Mouse (Mus musculus): Measurements from ENCODE around the gene Sirt4. TPM values are rescaled to one million over a fixed set of nuclear protein-coding genes. Genes with fewer than 3 reads are reported as not detected.
A peak's percentile ranks its signal among the peaks of the same experiment; 100 is the strongest.

The Sirt4 gene
- polyA plus RNA-seq, 1 experiment: 34.6 TPM

DNA sequence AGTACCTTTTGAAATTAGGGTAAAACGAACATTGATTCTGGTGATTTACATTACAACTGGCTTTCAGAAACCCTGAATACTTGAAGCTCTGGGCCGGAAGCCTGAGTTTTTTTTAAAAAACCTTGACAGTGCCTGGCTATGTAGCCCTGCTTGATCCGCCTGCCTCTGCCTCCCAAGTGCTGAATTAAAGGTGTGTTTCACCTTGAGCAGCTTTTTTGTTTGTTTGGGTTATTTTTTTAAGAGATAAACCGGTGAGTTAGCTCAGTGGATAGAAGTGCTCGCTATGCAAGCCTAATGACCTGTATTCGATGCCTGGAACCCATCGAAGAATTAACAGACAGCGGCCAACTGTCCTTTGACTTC is 6.1 kb upstream of the Sirt4 start:
- Histone ChIP-seq H3K4me3 (ENCODE audit: control insufficient read depth, low read depth, low read length) (no peak overlapping the region), H3K27ac (ENCODE audit: control insufficient read depth, insufficient read depth, low read depth, low read length) (no peak overlapping the region), H3K4me1 (ENCODE audit: control insufficient read depth, insufficient read depth, low read length) (peaks cover 14% of the 10 kb centered on the region), H3K36me3 (ENCODE audit: control insufficient read depth, insufficient read depth, low read length) (no peaks in the 10 kb centered on the region), H3K27me3 (ENCODE audit: control insufficient read depth, insufficient read depth, low read length) (no peaks in the 10 kb centered on the region)
- no peak for TF ChIP-seq POLR2A (IDR thresholded peaks at IDR 0.05; ENCODE audit: control insufficient read depth, low read depth, low read length)
- no peak for TF ChIP-seq CTCF (IDR thresholded peaks at IDR 0.05; ENCODE audit: control insufficient read depth, insufficient read depth, insufficient replicate concordance, low read depth, low read length)

- Histone ChIP-seq H3K27me3 (ENCODE audit: control insufficient read depth, insufficient read depth, low read length) (no peaks in the 10 kb centered on the region), H3K4me1 (ENCODE audit: control insufficient read depth, insufficient read depth, low read length) (peaks cover 14% of the 10 kb centered on the region), H3K36me3 (ENCODE audit: control insufficient read depth, insufficient read depth, low read length) (no peaks in the 10 kb centered on the region), H3K4me3 (ENCODE audit: control insufficient read depth, low read depth, low read length) (peak overlapping the region; percentile 91), H3K27ac (ENCODE audit: control insufficient read depth, insufficient read depth, low read depth, low read length) (peak overlapping the region; percentile 100)
- peak; percentile 98 for TF ChIP-seq POLR2A (IDR thresholded peaks at IDR 0.05; ENCODE audit: control insufficient read depth, low read depth, low read length)
- TF ChIP-seq CTCF (IDR thresholded peaks at IDR 0.05; ENCODE audit: control insufficient read depth, insufficient read depth, insufficient replicate concordance, low read depth, low read length): no peak; the same call in 1 of the 2 replicates
Observed at GRCm38 (mm10) chr5:115489699-115490637, 5.4 kb upstream of the Sirt4 start.

GRCm38 (mm10) chr5:115488841-115489698 is 4.5 kb upstream of the Sirt4 start:
- H3K27me3 ChIP-seq (ENCODE audit: control insufficient read depth, insufficient read depth, low read length): no peaks in the 10 kb centered on the region
- peaks cover 17% of the 10 kb centered on the region for H3K4me1 ChIP-seq (ENCODE audit: control insufficient read depth, insufficient read depth, low read length)

DNA sequence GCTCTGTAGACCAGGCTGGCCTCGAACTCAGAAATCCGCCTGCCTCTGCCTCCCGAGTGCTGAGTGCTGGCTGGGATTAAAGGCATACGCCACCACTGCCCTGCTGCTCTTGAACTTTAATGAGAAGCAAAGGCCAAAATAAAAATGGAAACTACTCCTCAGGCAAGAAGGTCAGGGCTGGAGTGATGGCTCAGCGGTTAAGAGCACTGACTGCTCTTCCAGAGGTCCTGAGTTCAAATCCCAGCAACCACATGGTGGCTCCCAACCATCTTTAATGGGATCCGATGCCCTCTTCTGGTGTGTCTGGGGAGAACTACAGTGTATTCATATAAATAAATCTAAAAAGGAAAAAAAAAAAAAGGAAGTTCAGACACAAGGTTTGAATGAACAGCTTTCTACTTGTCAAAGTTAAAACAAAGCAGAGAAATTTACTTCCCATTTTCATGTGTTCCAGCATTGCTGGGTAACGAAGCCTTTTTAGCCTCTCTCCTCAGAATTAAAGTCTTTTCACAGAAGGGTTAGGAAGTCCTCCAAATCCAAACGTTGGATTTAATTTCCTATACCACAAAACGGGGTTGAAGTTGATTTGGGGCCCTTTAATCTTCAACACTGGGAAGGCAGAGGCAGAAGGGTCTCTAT is 3.5 kb upstream of the Sirt4 start:
- H3K27ac ChIP-seq (ENCODE audit: control insufficient read depth, insufficient read depth, low read depth, low read length): peak overlapping the region; percentile 92; the same call in 1 of the 2 replicates
- H3K4me3 ChIP-seq (ENCODE audit: control insufficient read depth, low read depth, low read length): peak overlapping the region; percentile 72
- no peak for TF ChIP-seq CTCF (IDR thresholded peaks at IDR 0.05; ENCODE audit: control insufficient read depth, insufficient read depth, insufficient replicate concordance, low read depth, low read length)
- H3K4me1 ChIP-seq (ENCODE audit: control insufficient read depth, insufficient read depth, low read length): peaks cover 17% of the 10 kb centered on the region
- H3K36me3 ChIP-seq (ENCODE audit: control insufficient read depth, insufficient read depth, low read length): no peaks in the 10 kb centered on the region
- peaks cover 3% of the 10 kb centered on the region; the same call in 1 of the 2 replicates for H3K27me3 ChIP-seq (ENCODE audit: control insufficient read depth, insufficient read depth, low read length)

More at GRCm38 (mm10) chr5:115488841-115489698, 4.5 kb upstream of the Sirt4 start:
- peak; percentile 99 for TF ChIP-seq POLR2A (IDR thresholded peaks at IDR 0.05; ENCODE audit: control insufficient read depth, low read depth, low read length)
- TF ChIP-seq CTCF (IDR thresholded peaks at IDR 0.05; ENCODE audit: control insufficient read depth, insufficient read depth, insufficient replicate concordance, low read depth, low read length): no peak
- Histone ChIP-seq H3K4me3 (ENCODE audit: control insufficient read depth, low read depth, low read length) (peak overlapping the region; percentile 91), H3K36me3 (ENCODE audit: control insufficient read depth, insufficient read depth, low read length) (no peaks in the 10 kb centered on the region), H3K27ac (ENCODE audit: control insufficient read depth, insufficient read depth, low read depth, low read length) (peak overlapping the region; percentile 100)

DNA sequence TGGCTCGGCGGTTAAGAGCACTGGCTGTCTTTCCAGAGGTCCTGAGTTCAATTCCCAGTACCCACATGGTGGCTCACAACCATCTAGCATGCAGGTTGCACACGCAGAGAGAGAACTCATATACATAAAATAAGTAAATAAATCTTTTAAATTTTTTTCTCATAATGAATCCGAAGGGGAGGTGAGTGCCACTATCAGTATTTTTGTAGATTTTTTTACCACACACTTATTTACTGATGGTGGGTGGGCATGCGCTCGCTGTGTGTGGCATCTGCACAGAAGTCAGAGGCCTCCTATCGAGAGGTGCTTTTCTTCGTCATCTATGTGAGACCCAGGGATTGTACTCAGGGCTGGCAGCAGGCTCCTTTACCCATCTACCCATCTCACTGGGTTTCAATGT is 2.8 kb upstream of the Sirt4 start:
- no peak for TF ChIP-seq POLR2A (IDR thresholded peaks at IDR 0.05; ENCODE audit: control insufficient read depth, low read depth, low read length)
- no peak for TF ChIP-seq CTCF (IDR thresholded peaks at IDR 0.05; ENCODE audit: control insufficient read depth, insufficient read depth, insufficient replicate concordance, low read depth, low read length)
- Histone ChIP-seq H3K27ac (ENCODE audit: control insufficient read depth, insufficient read depth, low read depth, low read length) (no peak overlapping the region), H3K4me1 (ENCODE audit: control insufficient read depth, insufficient read depth, low read length) (peaks cover 21% of the 10 kb centered on the region), H3K36me3 (ENCODE audit: control insufficient read depth, insufficient read depth, low read length) (no peaks in the 10 kb centered on the region), H3K4me3 (ENCODE audit: control insufficient read depth, low read depth, low read length) (no peak overlapping the region), H3K27me3 (ENCODE audit: control insufficient read depth, insufficient read depth, low read length) (peaks cover 6% of the 10 kb centered on the region; the same call in 1 of the 2 replicates)

DNA sequence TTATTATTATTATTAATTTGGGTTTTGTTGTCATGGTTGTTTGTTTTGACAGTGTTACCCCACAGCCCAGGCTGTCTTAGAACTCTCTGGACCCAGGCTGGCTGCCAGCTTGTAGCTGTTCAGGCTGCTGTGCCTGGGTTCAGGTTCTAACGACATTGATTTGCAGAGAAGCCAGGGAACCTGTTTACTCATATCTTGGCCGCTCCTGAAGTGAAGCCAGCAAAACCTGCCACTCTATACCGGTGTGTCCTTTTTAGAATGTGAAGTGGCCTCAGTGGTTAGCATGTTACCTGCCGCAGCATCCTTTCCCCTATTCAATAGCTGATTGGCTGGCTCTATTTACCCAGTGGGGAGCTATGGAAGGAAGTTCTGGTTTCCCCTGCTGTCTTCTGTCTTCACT is 2.2 kb upstream of the Sirt4 start:
- H3K4me1 ChIP-seq (ENCODE audit: control insufficient read depth, insufficient read depth, low read length): peaks cover 19% of the 10 kb centered on the region
- no peak for TF ChIP-seq CTCF (IDR thresholded peaks at IDR 0.05; ENCODE audit: control insufficient read depth, insufficient read depth, insufficient replicate concordance, low read depth, low read length)
- TF ChIP-seq POLR2A (IDR thresholded peaks at IDR 0.05; ENCODE audit: control insufficient read depth, low read depth, low read length): no peak
- peak overlapping the region; percentile 41 for H3K4me3 ChIP-seq (ENCODE audit: control insufficient read depth, low read depth, low read length)
- H3K36me3 ChIP-seq (ENCODE audit: control insufficient read depth, insufficient read depth, low read length): no peaks in the 10 kb centered on the region
- H3K27ac ChIP-seq (ENCODE audit: control insufficient read depth, insufficient read depth, low read depth, low read length): no peak overlapping the region
- peaks cover 6% of the 10 kb centered on the region; the same call in 1 of the 2 replicates for H3K27me3 ChIP-seq (ENCODE audit: control insufficient read depth, insufficient read depth, low read length)

All from testis, adult 2 months (tissue).